Mouse (Mus musculus): ENCODE results near the gene Awat2.
"Not testable (repeated sequence)": the region's sequence is repeated elsewhere in the genome, so short reads cannot be mapped to it uniquely, and the experiment has no call there.

The Awat2 gene

DNA sequence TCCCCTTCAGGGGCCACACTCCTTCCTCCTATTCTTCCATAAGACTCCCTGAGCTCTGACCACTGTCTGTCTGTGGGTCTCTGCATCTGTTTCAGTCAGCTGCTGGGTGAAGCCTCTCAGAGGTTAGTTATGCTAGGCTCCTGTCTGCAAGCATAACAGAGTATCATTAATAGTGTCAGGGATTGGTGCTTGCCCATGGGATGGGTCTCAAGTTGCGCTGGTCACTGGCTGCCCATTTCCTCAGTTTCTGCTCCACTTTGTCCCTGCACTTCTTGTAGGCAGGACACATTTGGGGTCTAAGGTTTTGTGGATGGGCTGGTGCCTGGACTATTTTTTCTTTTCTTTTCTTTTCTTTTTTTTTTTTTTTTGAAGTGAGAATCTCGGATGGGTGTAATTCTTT, at the start of gene Awat2:
Gene Awat2 (minus strand): TSS at position 101 of the 400 bp plus-strand sequence.
- not testable (repeated sequence) for DNase-seq (ENCODE audit: low spot score in 2 of 2)

DNA sequence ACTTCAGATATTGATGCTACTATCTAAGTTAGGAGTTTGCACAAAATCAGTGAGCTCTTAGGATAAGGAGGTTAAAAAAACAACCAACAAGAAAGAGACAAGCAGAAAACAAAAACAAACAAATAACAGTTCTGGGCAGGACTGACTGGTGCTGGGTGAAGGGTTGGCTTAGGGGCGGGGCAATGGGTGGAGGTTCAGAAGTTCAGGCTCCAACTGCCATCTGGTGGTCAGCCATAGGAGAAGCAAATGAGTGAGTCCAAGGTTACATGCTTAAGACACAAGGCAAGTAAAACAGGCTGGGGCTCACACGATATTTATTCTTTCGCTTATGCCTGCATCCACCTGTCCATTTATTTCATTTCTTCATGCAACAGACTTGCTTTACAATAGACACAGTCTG, 37.8 kb upstream of the Awat2 start:
- peak; percentile 55 to 70 for DNase-seq (ENCODE audit: low spot score in 2 of 2)

DNA sequence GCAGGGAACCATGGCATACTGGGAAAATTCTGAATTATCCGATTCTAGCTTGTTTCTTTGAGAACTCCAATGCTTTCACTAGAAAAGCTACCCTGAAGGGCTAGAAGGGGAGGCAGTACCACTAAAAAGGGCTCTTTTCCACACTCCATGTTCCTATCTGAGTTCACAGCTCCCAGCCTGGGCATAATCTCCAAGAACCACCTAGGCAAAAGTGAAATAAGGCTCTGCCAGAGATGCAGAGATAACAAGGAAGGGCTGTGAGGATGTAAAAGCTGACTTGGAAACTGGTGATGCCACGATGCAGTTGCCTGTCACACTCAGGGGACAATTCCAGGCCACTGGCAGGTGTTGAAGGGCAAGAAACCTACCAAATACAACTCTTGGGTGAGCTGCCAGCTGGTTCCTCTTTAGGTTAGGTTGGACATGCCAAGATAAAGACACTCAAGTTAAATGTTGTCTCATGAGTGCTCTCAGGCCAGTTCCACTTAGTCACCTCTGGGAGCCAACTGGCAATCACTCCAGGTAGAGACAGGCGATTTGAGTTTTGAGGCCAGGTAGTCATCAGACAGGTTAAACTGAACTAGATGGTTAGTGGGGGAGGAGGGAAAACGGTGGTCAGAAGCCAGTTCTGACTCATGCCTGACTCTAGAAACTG, 33.2 kb upstream of the Awat2 start:
- DNase-seq (ENCODE audit: low spot score in 2 of 2), result no peak

DNA sequence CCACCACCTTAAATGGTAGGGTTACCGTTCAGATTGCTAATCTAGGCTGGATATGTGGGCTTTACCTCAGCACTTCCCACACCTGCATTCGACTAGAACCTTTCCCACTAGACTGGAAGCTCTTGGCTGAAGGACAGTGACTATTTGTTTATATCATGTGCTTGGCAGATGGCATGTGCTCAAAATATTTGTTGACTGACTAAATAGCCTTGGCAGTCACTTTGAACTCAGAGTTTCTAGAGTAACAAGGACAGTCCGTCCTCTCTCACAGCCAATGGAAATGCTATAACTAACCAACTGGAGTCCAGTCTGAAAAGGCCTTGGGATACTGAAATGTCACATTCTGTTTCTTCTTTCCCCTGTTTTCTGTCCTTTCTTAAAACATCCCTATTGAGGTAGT, 29.0 kb upstream of the Awat2 start:
- no peak for DNase-seq (ENCODE audit: low spot score in 2 of 2)

DNA sequence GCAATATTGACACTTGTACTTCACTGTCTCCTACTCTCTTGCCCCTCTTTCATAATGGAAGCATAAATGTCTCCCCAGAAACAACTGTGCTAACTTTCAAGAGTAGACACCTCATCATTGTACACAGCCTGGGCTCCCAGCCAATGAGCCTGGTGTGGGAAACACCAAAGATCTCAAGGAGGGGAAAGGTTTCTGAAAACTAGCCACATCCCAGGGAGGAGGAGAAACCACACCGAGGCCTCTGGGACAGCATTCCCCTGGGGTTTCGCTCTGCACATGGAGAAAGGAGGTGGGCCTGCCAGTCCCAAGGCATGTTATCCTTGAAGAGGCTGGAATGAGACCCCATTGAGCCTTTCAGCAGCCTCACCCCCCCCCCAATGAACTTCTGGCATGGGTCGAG, 27.6 kb upstream of the Awat2 start:
- no peak for DNase-seq (ENCODE audit: low spot score in 2 of 2)

DNA sequence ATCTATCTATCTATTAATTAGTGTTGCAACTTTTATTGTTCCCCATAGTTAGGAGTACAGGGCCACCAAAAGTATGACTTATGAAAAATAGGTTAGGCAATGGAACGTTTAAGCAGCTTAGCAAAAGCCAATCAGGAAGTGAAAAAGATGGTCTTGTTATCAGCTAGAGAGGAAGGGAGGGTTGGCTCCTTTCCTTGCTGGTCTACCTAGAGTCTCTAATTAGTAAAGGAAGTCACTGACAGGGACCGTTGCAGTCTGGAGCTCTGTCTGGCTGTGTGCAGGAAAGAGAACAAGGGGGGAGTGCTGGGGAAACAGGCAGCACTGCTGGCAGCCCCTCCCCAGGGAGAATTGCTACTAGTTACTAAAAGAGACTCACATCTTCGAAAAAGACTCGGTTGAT, 25.5 kb upstream of the Awat2 start:
- DNase-seq (ENCODE audit: low spot score in 2 of 2), result peak; percentile 19 to 44

DNA sequence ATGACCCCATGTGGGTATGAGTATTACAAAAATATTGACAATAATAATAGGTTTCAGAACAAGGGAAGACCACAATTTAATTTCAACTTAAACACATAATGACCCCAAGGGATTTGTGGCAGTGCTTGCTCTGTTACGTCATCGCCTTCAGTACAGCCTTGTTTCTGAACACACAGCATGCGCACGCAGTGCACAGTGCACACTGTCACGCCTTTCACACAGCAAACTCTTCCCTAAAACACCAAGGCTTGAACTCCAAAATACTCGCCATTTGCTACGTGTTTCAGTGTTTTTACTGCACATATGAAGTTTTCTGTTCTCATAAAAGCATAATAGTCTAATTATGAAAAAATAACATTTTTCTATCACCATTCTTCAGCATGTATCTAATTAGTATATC, 1.0 kb upstream of the Awat2 start:
- no peak for DNase-seq (ENCODE audit: low spot score in 2 of 2)

DNA sequence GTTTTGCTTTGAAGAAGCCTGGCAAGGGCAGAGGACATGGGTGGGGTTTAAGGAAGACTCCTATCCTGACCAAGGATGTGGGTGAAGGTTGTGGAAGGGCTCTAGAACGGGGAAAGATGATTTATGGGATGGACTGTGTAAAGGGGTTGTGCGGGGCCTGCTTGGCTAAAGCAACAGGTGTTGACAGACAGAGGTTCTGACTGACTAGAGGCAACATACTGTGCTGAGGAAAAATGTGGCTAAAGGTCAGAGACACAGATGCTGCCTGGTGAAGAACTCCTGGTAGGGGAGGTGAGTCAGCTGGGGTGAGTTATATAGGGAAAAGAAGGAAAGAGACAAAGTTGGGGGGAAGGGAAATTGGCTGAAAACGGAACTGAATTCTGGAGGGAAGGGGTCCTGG, 10.2 kb downstream of the Awat2 start:
- DNase-seq (ENCODE audit: low spot score in 2 of 2), result no peak

DNA sequence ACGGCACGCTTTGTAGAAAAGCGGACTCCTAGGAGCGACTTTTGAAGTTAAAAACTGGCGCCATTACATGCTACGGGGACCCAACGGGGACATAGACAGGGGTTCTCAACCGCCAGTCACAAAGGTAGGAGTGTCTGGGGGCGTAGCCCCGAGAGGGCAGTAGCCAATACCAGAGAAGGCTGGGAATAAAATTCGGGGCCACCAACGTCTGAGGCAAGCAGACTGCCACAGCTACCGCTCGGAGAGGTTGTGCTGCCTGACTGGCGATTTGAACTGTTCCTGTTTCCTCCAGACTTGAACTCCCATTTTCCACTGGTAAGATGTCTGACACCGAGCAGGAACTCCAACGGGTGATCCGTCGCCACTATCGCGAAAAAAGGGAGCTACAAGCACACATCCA, 13.8 kb downstream of the Awat2 start, which contains the start of gene Otud6a:
Gene Otud6a (plus strand): TSS at position 321 of the 400 bp plus-strand sequence.
- no peak for DNase-seq (ENCODE audit: low spot score in 2 of 2)

DNA sequence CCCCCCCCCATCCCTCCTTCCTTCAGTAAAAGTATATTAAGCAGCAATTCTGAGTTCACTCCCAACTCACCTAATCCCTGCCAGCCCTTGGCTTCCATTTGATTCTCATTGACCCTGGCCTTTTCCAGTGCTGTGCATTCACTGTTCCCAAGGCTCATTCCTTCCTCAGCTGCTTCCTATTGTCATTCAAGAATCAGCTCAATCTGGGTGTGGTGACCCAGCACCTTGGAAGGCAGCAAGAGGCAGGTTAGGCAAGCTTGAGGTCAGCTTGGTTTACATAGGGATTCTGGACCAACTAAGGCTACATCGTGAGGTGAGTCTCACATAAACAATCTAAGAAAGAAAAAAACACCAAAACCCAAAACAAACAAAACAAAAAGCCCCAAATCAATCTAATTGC, 33.3 kb downstream of the Awat2 start:
- DNase-seq (ENCODE audit: low spot score in 2 of 2), result no peak

DNA sequence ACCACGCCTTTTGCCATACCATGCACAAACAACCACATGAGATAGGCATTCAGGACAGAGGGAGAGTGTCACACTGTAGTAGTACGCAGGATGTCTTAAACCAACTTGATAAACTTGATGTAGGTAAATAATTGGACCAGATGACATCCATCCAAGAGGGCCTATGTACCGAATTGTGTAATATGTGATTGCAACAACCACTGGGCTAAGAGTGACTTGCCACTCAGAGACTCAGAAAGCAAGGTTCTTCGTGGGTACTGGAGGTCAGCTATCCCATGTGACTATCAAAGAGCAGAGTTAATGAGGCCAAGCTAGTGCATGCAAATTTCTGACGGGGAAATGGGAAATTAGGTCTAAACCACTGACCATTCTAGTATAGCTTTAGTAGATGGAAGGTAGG, 40.9 kb downstream of the Awat2 start:
- DNase-seq (ENCODE audit: low spot score in 2 of 2), result no peak

DNA sequence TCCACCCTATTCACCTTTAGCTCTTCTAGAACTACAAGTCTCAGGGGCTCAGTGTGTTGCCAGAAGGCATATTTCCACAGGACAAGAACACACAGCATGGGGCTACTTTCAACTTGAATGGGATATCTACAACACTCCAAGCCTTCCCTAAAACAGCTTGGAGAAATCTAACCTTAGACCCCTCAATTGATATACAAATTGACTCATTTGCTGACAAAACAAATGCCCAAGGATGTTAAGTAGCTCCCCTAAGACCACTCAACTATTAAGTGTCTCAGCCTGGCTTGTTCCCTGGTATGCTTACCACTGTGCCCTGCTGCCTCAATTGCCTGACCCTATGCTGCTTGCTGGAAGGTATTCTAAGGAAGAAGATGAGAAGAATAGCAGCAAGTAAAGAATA, 41.6 kb downstream of the Awat2 start:
- no peak for DNase-seq (ENCODE audit: low spot score in 2 of 2)

DNA sequence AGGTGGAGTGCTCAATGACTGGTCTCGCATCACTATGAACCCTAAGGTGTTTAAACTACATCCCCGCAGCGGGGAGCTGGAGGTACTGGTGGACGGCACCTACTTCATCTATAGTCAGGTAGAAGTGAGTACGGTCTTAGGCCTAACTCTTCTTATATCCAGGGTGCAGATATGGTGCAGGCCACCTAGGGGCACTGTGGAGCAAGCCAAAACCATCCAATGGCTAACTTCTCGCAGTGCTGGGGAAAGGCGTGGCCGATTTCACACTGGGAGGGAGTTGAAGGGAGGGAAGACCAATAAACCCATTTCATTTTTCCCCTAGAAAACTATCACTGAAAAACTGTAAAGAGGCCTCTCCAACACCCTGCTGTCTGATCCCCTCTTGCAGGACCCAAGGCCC, 47.5 kb downstream of the Awat2 start:
- peak in 1 of 2 experiments; percentile 25 for DNase-seq (ENCODE audit: low spot score in 2 of 2)

DNA sequence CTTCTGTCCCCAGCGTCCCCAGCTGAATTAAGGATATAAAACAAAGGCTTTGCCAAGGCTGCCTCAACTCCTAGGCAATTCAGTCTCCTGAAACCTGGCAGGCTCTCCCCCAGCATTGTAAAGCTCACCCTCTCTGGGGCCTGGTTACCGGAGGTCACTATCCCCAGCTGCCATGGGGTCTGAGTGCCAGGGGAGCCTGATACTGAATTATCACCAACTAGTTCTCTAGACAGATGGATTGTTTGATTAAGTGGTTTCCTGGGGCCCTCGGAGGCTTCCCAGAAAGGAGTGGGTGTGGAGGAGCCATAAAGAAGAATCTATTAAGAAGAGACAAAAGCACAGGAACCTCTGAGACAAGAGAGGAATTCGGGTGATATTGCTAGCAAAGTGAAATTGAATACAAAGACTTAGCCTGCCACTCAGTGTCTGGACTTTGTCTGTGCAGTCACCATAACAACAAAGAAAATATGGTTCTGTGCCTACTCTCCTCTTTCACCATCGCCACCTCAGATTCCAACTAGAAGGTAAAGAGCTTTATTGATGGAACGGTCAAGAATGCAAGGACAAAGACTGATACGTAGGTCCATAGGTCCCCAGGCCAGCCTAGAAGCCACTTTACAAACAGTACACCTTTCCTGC, 48.2 kb downstream of the Awat2 start:
- DNase-seq (ENCODE audit: low spot score in 2 of 2), result no peak

DNA sequence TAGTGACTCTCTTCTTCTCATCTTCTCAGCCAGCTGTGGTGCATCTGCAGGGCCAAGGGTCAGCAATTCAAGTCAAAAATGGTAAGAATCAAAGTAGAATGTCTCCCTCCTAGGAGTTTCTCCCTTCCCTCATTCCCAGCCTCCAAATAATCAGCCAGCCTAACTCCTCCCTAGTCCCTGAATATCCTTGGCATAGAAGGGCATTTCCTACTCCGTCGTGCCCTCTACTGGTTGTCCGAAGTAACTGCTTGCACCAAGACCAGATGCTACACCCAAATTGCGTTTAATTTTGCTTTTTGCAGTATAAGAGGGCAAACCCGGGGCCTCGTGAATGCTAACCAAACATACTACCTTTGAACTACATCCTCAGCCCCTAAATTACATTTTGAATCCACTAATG, 50.2 kb downstream of the Awat2 start:
- peak; percentile 29 to 52 for DNase-seq (ENCODE audit: low spot score in 2 of 2)

DNA sequence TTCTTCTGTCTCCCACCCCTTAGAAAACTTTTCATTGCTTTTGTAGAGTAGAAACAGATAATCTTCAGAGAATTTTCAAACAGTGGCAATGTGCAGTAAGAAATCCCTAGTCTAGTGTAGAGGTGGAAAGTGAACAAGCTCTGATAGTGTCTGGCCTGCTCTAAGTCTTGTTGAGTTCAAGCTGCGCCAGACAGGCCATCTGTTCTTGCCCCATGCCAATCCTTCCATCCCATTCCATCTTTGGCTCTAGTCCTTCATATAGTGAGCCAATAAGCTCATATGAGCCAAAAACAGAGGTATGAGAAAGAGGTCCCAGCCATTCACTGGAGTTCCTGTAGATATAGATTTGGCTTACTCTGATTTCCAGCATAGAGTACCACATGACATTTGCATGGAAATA, 52.6 kb downstream of the Awat2 start:
- no peak for DNase-seq (ENCODE audit: low spot score in 2 of 2)

DNA sequence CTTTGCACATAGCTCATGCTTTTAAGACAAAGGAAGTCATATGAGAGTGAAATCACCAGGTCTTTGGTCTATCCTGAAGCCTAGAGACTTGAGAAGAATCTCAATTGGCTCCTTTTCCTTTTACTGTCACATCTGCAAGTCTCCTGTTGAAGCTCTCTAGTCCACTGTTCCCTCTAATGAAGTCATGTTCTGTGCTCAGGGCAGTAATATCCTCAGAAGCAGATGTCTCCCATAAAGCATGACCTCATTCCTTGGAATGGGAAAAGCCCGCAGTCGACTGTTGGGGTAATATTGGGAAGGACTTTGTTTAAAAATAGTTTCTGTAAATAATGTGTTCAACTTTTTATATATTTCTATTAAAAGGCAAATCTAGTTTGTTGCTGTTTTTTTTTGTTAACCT, 85.5 kb downstream of the Awat2 start:
- DNase-seq (ENCODE audit: low spot score in 2 of 2), result no peak

Measured in right cerebral cortex, postnatal 10 days (tissue).